Mouse (Mus musculus) small intestine, adult 2 months (tissue): Measurements from ENCODE around the gene Slco1a6. TPM values are rescaled to one million over a fixed set of nuclear protein-coding genes. Genes with fewer than 3 reads are reported as not detected.

Experiments used
- H3K27ac ChIP-seq: fragments of 200-500 bp; 2 replicates; pipeline ENCODE4 v1.5.1; 2012; ENCODE audit warnings: low read depth, low read length, control low read depth, inconsistent platforms; ENCODE audit not compliant: insufficient read depth
- H3K27me3 ChIP-seq: fragments of 200-500 bp; 2 replicates; pipeline ENCODE4 v1.6.1; 2012; ENCODE audit warnings: mild to moderate bottlenecking, moderate library complexity, low read length, inconsistent platforms; ENCODE audit not compliant: control insufficient read depth, insufficient read depth
- H3K36me3 ChIP-seq: fragments of 200-500 bp; 2 replicates; pipeline ENCODE4 v1.6.1; 2012; ENCODE audit warnings: mild to moderate bottlenecking, low read length, control low read depth, inconsistent platforms; ENCODE audit not compliant: control insufficient read depth, insufficient read depth
- H3K4me1 ChIP-seq: fragments of 200-500 bp; 2 replicates; pipeline ENCODE4 v1.6.1; 2012; ENCODE audit warnings: low read length, inconsistent platforms, mixed read lengths; ENCODE audit not compliant: control insufficient read depth, insufficient read depth, insufficient read length
- H3K4me3 ChIP-seq: fragments of 200-500 bp; 2 replicates; pipeline ENCODE4 v1.5.1; 2012; ENCODE audit warnings: low read depth, mild to moderate bottlenecking, control low read depth, inconsistent platforms, low read length, moderate library complexity
- CTCF ChIP-seq: fragments of 200-500 bp; IDR thresholded peaks from 2 replicates; pipeline ENCODE4 v1.5.1; 2012; ENCODE audit warnings: low read depth, mild to moderate bottlenecking, control low read depth, inconsistent platforms, low read length, moderate library complexity, mixed read lengths; ENCODE audit not compliant: insufficient replicate concordance, insufficient read length; ENCODE audit errors: extremely low read depth
- POLR2A ChIP-seq: fragments of 200-500 bp; IDR thresholded peaks from 2 replicates; pipeline ENCODE4 v1.6.1; 2012; ENCODE audit warnings: low read depth, mild to moderate bottlenecking, control low read depth, inconsistent platforms, low read length, moderate library complexity
- WGBS: fragments of 180-500 bp; shearing (Covaris S2); methylation state at CpG from one replicate; pipeline ENCODE4 v1.1.7; 2018; 5-methylcytosine and 5-hydroxymethylcytosine counted together
- polyA plus RNA-seq: library from polyadenylated mRNA; depleted of rRNA; stranded (reverse); fragments of >200 nt; gene quantifications from 2 replicates; pipeline ENCODE4 v1.2.3, GENCODE M21; 2012; rRNA removed

Gene Slco1a6
- polyA plus RNA-seq, 1 experiment: not detected

- H3K36me3 ChIP-seq: no peaks in the 10 kb centered on the region
- 70% methylated on average over 2 of the region's 2 CpGs for WGBS
- no peaks in the 10 kb centered on the region for H3K4me1 ChIP-seq
- no peak overlapping the region for H3K4me3 ChIP-seq
- H3K27me3 ChIP-seq: no peaks in the 10 kb centered on the region
- TF ChIP-seq POLR2A: no peak
- no peak for TF ChIP-seq CTCF
- no peak overlapping the region for H3K27ac ChIP-seq
Observed at GRCm38 (mm10) chr6:142035771-142036170, 172.6 kb downstream of the Slco1a6 start.

Other genes starting within 250 kb of the Slco1a6 start
- not detected in 2 replicates for gene Gm6614, start 197.1 kb downstream of the Slco1a6 start, polyA plus RNA-seq
- 1.8 and 2.1 TPM in 2 replicates for gene Iapp, start 89.9 kb upstream of the Slco1a6 start, polyA plus RNA-seq
- gene Slco1a5, start 114.5 kb upstream of the Slco1a6 start, polyA plus RNA-seq: not detected in 2 replicates
- gene Pyroxd1, start 137.1 kb upstream of the Slco1a6 start, polyA plus RNA-seq: 3.4 and 5.6 TPM in 2 replicates
- gene Recql, start 178.6 kb upstream of the Slco1a6 start, polyA plus RNA-seq: 1.5 and 2.1 TPM in 2 replicates
- 0.98 and 1.9 TPM in 2 replicates for gene Golt1b, start 178.7 kb upstream of the Slco1a6 start, polyA plus RNA-seq
- 0.24 and 0.85 TPM in 2 replicates for gene Spx, start 204.9 kb upstream of the Slco1a6 start, polyA plus RNA-seq